Comparison of ENCODE assay signal across 11 mouse cellular contexts in the genomic region with DNA sequence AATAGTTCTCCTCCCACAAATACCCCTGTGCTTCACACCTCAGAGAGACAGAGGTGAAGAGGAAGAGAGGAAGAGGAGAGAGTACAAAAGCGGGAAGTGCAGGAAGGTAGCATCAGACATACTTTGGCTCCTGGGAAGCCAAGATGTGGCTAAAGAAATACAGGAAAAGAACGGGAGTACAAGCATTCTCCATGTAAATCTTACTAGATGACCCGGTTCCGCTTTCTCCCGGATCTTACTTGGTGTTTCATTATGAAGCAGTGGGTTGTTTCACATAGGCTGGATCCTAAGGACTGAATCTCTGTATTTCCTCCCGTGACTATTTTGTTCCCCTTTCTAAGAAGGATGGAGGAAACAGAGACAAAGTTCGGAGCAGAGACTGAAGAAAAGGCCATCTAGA. TPM values are rescaled to one million over a fixed set of nuclear protein-coding genes. Genes with fewer than 3 reads are reported as not detected.
DNase-seq lines count a peak whose midpoint lies in the region; ATAC-seq lines count a peak whose summit lies in the region.
"Had no signal": no experiment of that assay in that cellular context is flagged by ENCODE, and none has a peak within 500 bp of the region (broad histone marks: within the 10 kb centered on the region; RNA-seq: fewer than 3 reads in every experiment).

No protein-coding gene starts in this region.

- H3K4me3 ChIP-seq in heart, embryonic 16.5 days (ENCODE audit: low read length) = no peak overlapping the region
- no peak overlapping the region for H3K4me3 ChIP-seq in embryonic facial prominence, embryonic 12.5 days
- no peak overlapping the region for H3K4me3 ChIP-seq in limb, embryonic 13.5 days
- H3K4me3 ChIP-seq: erythroblast, embryonic 14.5 days had no signal

- H3K9ac ChIP-seq in heart, embryonic 16.5 days (ENCODE audit: low read length) = no peak overlapping the region
- no peak overlapping the region for H3K9ac ChIP-seq in embryonic facial prominence, embryonic 12.5 days
- 0 out of 2 replicates have a peak overlapping the region, but pooled peaks have one; percentile 43 for H3K9ac ChIP-seq in limb, embryonic 13.5 days
- H3K9ac ChIP-seq: liver, embryonic 14.5 days had no signal

- H3K27ac ChIP-seq in heart, embryonic 16.5 days (ENCODE audit: low read length) = peak overlapping the region; percentile 71; the same call in 1 of the 2 replicates
- no peak overlapping the region for H3K27ac ChIP-seq in embryonic facial prominence, embryonic 12.5 days
- H3K27ac ChIP-seq in limb, embryonic 13.5 days = no peak overlapping the region
- H3K27ac ChIP-seq: liver, embryonic 14.5 days had no signal

- peak overlapping the region; percentile 50 for H3K4me2 ChIP-seq in heart, embryonic 16.5 days (ENCODE audit: low read depth, low read length)
- 0 out of 2 replicates have a peak overlapping the region, but pooled peaks have one; percentile 4 for H3K4me2 ChIP-seq in embryonic facial prominence, embryonic 12.5 days (replicated peaks)
- peak overlapping the region; percentile 25 for H3K4me2 ChIP-seq in limb, embryonic 13.5 days (replicated peaks)

- no peaks in the 10 kb centered on the region for H3K36me3 ChIP-seq in heart, embryonic 16.5 days (ENCODE audit: control insufficient read depth, insufficient read depth)
- H3K36me3 ChIP-seq in embryonic facial prominence, embryonic 12.5 days = no peaks in the 10 kb centered on the region
- peaks cover 6% of the 10 kb centered on the region; the same call in 1 of the 2 replicates for H3K36me3 ChIP-seq in limb, embryonic 13.5 days

- no peaks in the 10 kb centered on the region for H3K27me3 ChIP-seq in heart, embryonic 16.5 days (ENCODE audit: control insufficient read depth, insufficient read depth, low read length)
- H3K27me3 ChIP-seq in embryonic facial prominence, embryonic 12.5 days = no peaks in the 10 kb centered on the region
- peaks cover 3% of the 10 kb centered on the region; the same call in 1 of the 2 replicates for H3K27me3 ChIP-seq in limb, embryonic 13.5 days

- intact Hi-C loops in heart, postnatal 10 days (cut with DNase I) = no loop called here

- no peak for DNase-seq in heart, postnatal 10 days
- DNase-seq in 3T3-L1 (ENCODE audit: low read depth, low spot score) = peak; percentile 7
- no peak for DNase-seq in urinary bladder, postnatal 10 days (ENCODE audit: low spot score)
- DNase-seq: thymus, adult 2 months had no signal

- H3K9me3 ChIP-seq in heart, embryonic 16.5 days (replicated peaks; ENCODE audit: control insufficient read depth, low read length) = no peaks in the 10 kb centered on the region
- no peaks in the 10 kb centered on the region for H3K9me3 ChIP-seq in embryonic facial prominence, embryonic 12.5 days
- H3K9me3 ChIP-seq in limb, embryonic 13.5 days = no peaks in the 10 kb centered on the region

- no peak for ATAC-seq in heart, embryonic 16.5 days (replicated peaks; ENCODE audit: extremely low read depth, insufficient read depth, low FRiP score)
- no peak for ATAC-seq in embryonic facial prominence, embryonic 12.5 days (ENCODE audit: insufficient number of reproducible peaks, insufficient read depth, low FRiP score, low TSS enrichment)
- no peak for ATAC-seq in limb, embryonic 13.5 days (ENCODE audit: low FRiP score, low read depth)
- no peak for ATAC-seq in activated CD4-positive, CD25-positive, alpha-beta regulatory T cell, adult 4 months
- no peak for ATAC-seq in megakaryocyte progenitor cell, adult 5-6 weeks (replicated peaks; ENCODE audit: poor library complexity)

- WGBS in heart, embryonic 16.5 days = 34% methylated on average over 7 of the region's 7 CpGs
- 54% methylated on average over 7 of the region's 7 CpGs for WGBS in embryonic facial prominence, embryonic 12.5 days
- 39% methylated on average over 7 of the region's 7 CpGs for WGBS in limb, embryonic 13.5 days

- H3K4me1 ChIP-seq in heart, embryonic 16.5 days (ENCODE audit: control insufficient read depth, insufficient read depth, low read length) = peaks cover 23% of the 10 kb centered on the region
- H3K4me1 ChIP-seq in embryonic facial prominence, embryonic 12.5 days = peaks cover 19% of the 10 kb centered on the region
- peaks cover 22% of the 10 kb centered on the region for H3K4me1 ChIP-seq in limb, embryonic 13.5 days

RNA-seq across cellular contexts. Expression of a gene that starts 43.9 kb away (rescaled TPM):
- 1.7 and 1.9 TPM in 2 replicates for polyA plus RNA-seq in heart, embryonic 16.5 days (2015; fragmentation: Nextera tagmentation; extraction: Ambion mirVana)
- total RNA-seq in heart, postnatal 10 days (2021) = 1 to 10 TPM; 4.1 to 4.7 TPM
- 9.5 and 10.4 TPM in 2 replicates for polyA plus RNA-seq in embryonic facial prominence, embryonic 12.5 days (2016; fragmentation: Nextera tagmentation; extraction: Ambion mirVana)
- 4.5 and 5.6 TPM in 2 replicates for polyA plus RNA-seq in limb, embryonic 13.5 days (2015; fragmentation: Nextera tagmentation; extraction: Ambion mirVana)
- polyA plus RNA-seq in activated CD4-positive, CD25-positive, alpha-beta regulatory T cell, adult 4 months (2017; shearing (Covaris generic)) = not detected
- not detected in 2 replicates for total RNA-seq in megakaryocyte progenitor cell, adult 5-6 weeks (2015)
- total RNA-seq in megakaryocyte progenitor cell, adult 5-6 weeks (2017) = 0.14 TPM in 1 of 2 replicates, not detected in the other
- polyA plus RNA-seq: erythroblast, embryonic 14.5 days had no signal
